10 mouse cellular contexts compared by ENCODE assay signal in the genomic region with DNA sequence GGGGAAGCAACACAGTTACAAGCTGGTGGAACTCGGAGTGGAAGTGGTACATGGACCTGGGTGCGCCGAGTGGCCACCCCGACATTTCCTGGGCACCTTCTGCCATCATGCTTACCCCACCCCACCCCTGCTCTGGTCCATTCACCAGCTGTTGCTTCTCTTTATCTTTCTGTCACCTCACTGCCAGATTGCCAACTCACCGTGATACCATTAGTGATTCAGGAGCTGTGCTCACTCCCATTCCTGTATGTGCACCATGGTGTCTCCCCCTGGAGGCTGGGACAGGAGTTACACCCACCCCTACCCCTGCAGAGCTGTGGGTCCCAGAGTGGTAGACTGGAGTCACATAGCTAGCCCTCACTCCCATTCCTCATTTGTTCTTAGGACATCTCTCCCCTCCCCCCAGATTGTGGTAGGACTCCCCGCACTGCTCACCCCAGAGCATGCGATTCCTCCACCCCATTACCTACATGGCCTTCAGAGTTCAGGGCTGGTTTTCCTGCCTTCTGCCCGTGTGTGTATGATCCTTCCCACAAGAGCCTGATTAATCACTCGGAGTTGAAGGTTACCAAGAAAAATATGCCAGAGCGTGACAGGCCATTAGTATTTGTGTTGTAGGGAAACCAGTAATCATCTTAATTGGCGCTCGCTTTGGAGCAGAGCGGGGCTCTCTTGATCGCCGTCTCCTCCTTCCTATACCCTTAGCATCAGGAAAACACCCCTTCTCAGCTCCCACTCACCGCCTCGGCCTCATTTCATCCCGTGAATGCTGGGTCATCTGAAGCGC. TPM values are rescaled to one million over a fixed set of nuclear protein-coding genes. Genes with fewer than 3 reads are reported as not detected.
A peak's percentile ranks its signal among the peaks of the same experiment; 100 is the strongest.
DNase-seq lines count a peak whose midpoint lies in the region; ATAC-seq and TF ChIP-seq lines count a peak whose summit lies in the region.
"Had no signal": no experiment of that assay in that cellular context is flagged by ENCODE, and none has a peak within 500 bp of the region (broad histone marks: within the 10 kb centered on the region; RNA-seq: fewer than 3 reads in every experiment).

No protein-coding gene starts in this region.

- H3K4me2 ChIP-seq in hindbrain, embryonic 15.5 days, result no peak overlapping the region
- H3K4me2 ChIP-seq in hindbrain, embryonic 13.5 days, result no peak overlapping the region
- H3K4me2 ChIP-seq in forebrain, postnatal 0 days (ENCODE audit: low read depth), result no peak overlapping the region

- WGBS in hindbrain, embryonic 15.5 days, result 82% methylated on average over 19 of the region's 19 CpGs
- 75% methylated on average over 19 of the region's 19 CpGs for WGBS in hindbrain, embryonic 13.5 days
- 73% methylated on average over 19 of the region's 19 CpGs for WGBS in forebrain, postnatal 0 days

- H3K4me1 ChIP-seq in hindbrain, embryonic 15.5 days (replicated peaks), result no peaks in the 10 kb centered on the region
- H3K4me1 ChIP-seq in hindbrain, embryonic 13.5 days (replicated peaks), result peaks cover 18% of the 10 kb centered on the region
- H3K4me1 ChIP-seq in forebrain, postnatal 0 days (ENCODE audit: insufficient read depth), result no peaks in the 10 kb centered on the region

- H3K27ac ChIP-seq in hindbrain, embryonic 15.5 days (replicated peaks), result no peak overlapping the region
- no peak overlapping the region for H3K27ac ChIP-seq in hindbrain, embryonic 13.5 days
- H3K27ac ChIP-seq in forebrain, postnatal 0 days (ENCODE audit: low read depth, low read length), result no peak overlapping the region

- H3K9ac ChIP-seq in hindbrain, embryonic 15.5 days, result no peak overlapping the region
- no peak overlapping the region for H3K9ac ChIP-seq in hindbrain, embryonic 13.5 days
- H3K9ac ChIP-seq in forebrain, postnatal 0 days, result no peak overlapping the region

- TF ChIP-seq CTCF in forebrain, postnatal 0 days (IDR thresholded peaks at IDR 0.05; ENCODE audit: low read depth), result peak; percentile 55

- no peaks in the 10 kb centered on the region for H3K36me3 ChIP-seq in hindbrain, embryonic 15.5 days
- no peaks in the 10 kb centered on the region for H3K36me3 ChIP-seq in hindbrain, embryonic 13.5 days
- no peaks in the 10 kb centered on the region for H3K36me3 ChIP-seq in forebrain, postnatal 0 days (ENCODE audit: insufficient read depth)

- ATAC-seq in hindbrain, embryonic 15.5 days (ENCODE audit: low FRiP score, low read depth), result 0 out of 2 replicates have a peak, but pooled peaks have one; percentile 20
- no peak for ATAC-seq in hindbrain, embryonic 13.5 days (ENCODE audit: low FRiP score)
- ATAC-seq in forebrain, postnatal 0 days, result peak; percentile 25; the same call in 1 of the 2 replicates

- DNase-seq in CD4-positive helper T cell, adult 2 months (ENCODE audit: low read depth, low spot score), result peak; percentile 33
- peak; percentile 84 for DNase-seq in ZHBTc4 (ENCODE audit: low read depth, low spot score)
- no peak for DNase-seq in forebrain, postnatal 0 days
- DNase-seq in lung, adult 18-20 months, result peak; percentile 10 to 21
- peak; percentile 42 to 78 for DNase-seq in spleen, postnatal 4 days (ENCODE audit: low spot score in 2 of 2)
- DNase-seq in cerebellum, adult 11-12 months, result no peak

- no peaks in the 10 kb centered on the region for H3K9me3 ChIP-seq in hindbrain, embryonic 15.5 days
- no peaks in the 10 kb centered on the region for H3K9me3 ChIP-seq in hindbrain, embryonic 13.5 days
- H3K9me3 ChIP-seq in forebrain, postnatal 0 days (ENCODE audit: low read length), result no peaks in the 10 kb centered on the region

- no peaks in the 10 kb centered on the region for H3K27me3 ChIP-seq in hindbrain, embryonic 15.5 days
- no peaks in the 10 kb centered on the region for H3K27me3 ChIP-seq in hindbrain, embryonic 13.5 days
- H3K27me3 ChIP-seq in forebrain, postnatal 0 days (ENCODE audit: insufficient read depth, low read length), result no peaks in the 10 kb centered on the region

- no peak overlapping the region for H3K4me3 ChIP-seq in hindbrain, embryonic 15.5 days
- no peak overlapping the region for H3K4me3 ChIP-seq in hindbrain, embryonic 13.5 days
- no peak overlapping the region for H3K4me3 ChIP-seq in forebrain, postnatal 0 days (ENCODE audit: low read depth, low read length)
- H3K4me3 ChIP-seq: erythroblast, embryonic 14.5 days; megakaryocyte, embryonic 14.5 days had no signal

RNA-seq across cellular contexts. Expression of gene Sap30l, which starts 54.0 kb away (rescaled TPM):
- 9.6 and 10.8 TPM in 2 replicates for polyA plus RNA-seq in hindbrain, embryonic 15.5 days (2015; fragmentation: Nextera tagmentation; extraction: Ambion mirVana)
- 7.2 and 8.4 TPM in 2 replicates for polyA plus RNA-seq in hindbrain, embryonic 13.5 days (2015; fragmentation: Nextera tagmentation; extraction: Ambion mirVana)
- total RNA-seq in forebrain, postnatal 0 days (2014; rRNA removed), result 26.6 and 35.4 TPM in 2 replicates
- polyA plus RNA-seq in forebrain, postnatal 0 days (2015; fragmentation: Nextera tagmentation; extraction: Ambion mirVana), result 11.4 and 15.3 TPM in 2 replicates

Comparison
In these comparisons a context has a peak if more than half of its experiments do, and no peak if none do; other contexts are left out.
1. DNase-seq: peak in CD4-positive helper T cell, adult 2 months (single experiment), ZHBTc4 (single experiment), lung, adult 18-20 months (2 of 2) and spleen, postnatal 4 days (2 of 2); none in forebrain, postnatal 0 days (single experiment) and cerebellum, adult 11-12 months (single experiment).